Mouse (Mus musculus) adrenal gland, postnatal 36 days (tissue): ENCODE measurements around the gene Sap30l. TPM values are rescaled to one million over a fixed set of nuclear protein-coding genes. Genes with fewer than 3 reads are reported as not detected.
A peak's percentile ranks its signal among the peaks of the same experiment; 100 is the strongest.
"Not testable (repeated sequence)": the region's sequence is repeated elsewhere in the genome, so short reads cannot be mapped to it uniquely, and the experiment has no call there.

ENCODE experiments used
- DNase-seq, 2 experiments: peaks; one replicate each; pipeline ENCODE4 v3.0.0; 2021; ENCODE audit warnings: mixed read lengths in 1 of 2
- total RNA-seq, 2 experiments: library from RNA; stranded (reverse); gene quantifications; 2 replicates each; pipeline ENCODE4 v1.2.3; 2021

Sap30l gene
- total RNA-seq, 2 experiments from 2014 or later = 52.4 to 60.4 TPM

- DNase-seq = no peak
Measured at GRCm38 (mm10) chr11:57799456-57799855, 2.0 kb upstream of the Sap30l start.

DNA sequence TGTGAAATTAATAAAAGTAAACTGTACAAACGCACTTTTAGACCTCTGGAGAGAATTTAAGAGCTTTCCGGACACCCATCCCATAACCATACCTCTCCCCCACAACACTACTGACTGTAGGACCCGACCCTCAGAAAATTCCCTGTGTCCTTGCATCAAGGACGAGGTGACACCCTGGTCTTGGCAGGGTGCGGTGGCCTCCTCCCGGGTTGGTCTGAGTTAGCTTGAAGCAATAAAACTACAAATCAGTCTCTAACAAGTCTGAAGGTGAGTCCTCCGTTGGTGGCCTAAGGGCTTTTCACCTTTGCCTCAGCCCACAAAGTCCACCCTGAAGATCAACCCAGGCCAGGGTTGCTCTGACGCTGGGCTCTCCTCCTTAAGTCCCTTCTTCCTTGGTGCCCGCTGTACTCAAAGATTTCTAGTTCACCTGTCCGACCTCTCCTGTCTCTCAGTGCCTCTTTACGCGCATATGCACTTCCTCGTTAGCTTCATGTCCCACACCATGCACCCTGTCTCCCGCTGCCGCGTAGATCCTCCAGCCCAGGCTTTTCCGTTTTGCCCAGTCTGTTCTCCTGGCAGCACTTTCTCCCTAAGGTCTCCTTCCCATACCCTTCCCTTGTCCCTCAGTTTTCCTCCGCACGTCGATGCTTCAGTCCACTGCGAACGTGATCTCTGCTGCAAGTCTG is 1.0 kb upstream of the Sap30l start:
- peak; percentile 17 to 31 for DNase-seq

- peak; percentile 71 to 82 for DNase-seq
Measured at GRCm38 (mm10) chr11:57801766-57802510, 501 bp downstream of the Sap30l start.

DNA sequence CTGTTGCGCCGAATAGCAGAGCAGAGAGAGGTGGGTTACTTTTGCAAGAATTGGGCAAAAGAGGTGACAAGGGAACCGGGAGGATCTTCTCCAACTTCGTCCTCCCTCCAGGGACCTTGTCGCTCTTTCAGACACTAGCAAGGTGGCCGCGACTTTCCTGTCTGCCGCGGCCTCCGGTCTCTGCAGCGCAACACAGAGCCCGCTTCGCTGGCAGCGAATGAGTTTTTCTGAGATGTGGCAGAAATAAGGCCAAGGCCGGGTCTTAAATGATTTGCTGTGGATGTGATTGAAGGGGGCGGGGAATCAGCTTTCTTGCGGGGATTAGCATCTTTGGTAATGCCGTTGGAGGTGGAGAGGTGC is 1.1 kb downstream of the Sap30l start:
- DNase-seq = peak; percentile 63 to 69

DNA sequence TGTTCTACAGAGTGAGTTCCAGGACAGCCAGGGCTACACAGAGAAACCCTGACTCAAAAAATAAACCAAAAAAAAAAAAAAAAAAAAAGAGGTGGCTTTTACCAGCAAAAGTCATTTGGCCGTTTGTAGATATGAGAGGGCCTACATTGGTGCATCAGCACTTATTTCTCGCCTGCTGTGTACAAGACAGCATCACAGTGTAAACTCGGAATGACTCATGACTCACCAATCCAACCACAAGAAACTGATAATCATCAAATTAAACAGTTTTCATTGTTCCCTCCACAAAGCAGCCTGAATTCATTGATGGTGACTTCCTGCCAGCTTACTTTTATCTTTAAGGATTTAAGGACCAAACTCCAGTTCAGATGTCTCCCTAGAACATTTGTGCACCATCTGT is 3.6 kb downstream of the Sap30l start:
- no peak for DNase-seq

DNA sequence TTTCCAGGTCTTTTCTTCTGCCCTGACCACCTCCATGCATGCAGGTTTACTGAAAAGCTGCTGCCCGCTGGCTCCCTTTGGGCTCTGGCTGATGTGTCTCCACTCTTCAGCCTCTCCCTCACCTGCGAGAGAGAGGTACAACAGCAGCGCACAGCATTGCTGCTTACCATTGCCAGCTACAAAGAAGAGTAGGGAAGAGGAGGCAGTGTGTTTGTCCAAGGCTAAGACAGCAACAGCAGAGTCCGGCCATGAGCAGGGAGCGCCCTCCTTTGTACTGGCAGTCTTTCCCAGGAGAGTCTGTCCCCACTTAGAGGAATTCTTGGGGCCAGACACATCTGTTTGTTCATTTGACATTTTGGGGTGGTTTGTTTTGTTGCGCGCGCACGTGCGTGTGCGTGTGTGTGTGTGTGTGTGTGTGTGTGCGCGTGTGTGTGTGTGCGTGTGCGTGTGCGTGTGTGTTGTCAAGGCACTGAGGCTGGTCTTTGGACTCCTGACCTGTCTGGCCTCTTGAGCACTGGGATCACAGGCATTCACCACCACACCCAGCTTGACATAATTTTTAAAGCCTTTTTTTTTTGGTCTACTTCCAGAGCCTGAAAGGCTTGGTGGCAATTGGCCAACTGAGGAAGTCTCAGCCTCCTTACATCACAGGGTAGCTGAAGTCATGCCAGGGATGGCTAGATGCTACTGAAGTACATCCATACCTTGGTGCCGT is 7.7 kb downstream of the Sap30l start:
- DNase-seq = no peak

- DNase-seq = no peak
Measured at GRCm38 (mm10) chr11:57809732-57810098, 8.3 kb downstream of the Sap30l start.

- DNase-seq = no peak
Measured at GRCm38 (mm10) chr11:57811006-57811405, 9.6 kb downstream of the Sap30l start.

GRCm38 (mm10) chr11:57812212-57812611 is 10.8 kb downstream of the Sap30l start:
- no peak for DNase-seq

- no peak for DNase-seq
Measured at GRCm38 (mm10) chr11:57813641-57814040, 12.2 kb downstream of the Sap30l start.

DNA sequence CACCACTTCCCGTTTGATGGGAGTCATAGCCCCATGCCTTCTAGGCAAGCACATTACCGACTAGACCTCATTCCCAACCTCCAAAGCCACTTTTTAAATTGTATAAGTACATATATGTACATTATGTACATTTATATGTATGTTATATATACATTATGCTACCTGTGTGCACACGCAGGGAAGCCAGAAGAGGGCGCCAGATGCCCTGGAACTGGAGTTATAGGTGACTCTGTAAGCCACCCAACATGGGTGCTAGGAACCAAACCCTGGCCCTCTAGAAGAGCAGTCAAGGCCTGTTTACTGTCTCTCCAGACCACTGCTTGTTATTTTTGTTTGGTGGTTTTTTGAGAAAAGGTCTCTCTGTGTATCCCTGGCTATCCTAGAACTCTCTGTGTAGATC is 16.8 kb downstream of the Sap30l start:
- DNase-seq = no peak

DNA sequence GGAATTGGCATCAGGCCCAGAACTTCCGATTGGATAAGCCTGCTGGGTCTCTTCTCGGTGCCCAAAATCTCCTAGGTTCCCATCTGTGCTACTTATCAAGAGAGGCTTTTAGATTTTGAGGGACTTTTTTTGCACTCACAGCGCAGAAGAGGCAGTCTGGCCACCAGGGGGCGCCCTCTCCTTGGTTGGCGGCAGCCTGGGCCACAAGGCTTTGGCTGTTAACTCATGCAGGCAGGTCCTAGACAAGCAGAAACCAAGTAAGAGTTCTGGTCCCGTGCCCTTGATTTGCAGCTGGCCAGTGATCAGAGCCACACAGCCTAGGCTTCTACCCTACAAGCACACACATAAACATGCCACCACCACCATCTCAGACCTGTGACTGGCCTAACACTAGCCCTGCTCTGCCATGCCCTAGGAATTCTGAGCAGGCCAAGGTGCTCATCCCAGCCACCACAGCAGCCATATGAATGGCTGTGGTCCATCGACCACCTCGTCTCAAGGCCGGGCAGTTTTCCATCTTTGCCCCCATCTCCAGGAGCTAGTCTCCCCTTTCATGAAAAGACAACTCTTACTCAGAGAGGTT is 18.7 kb downstream of the Sap30l start:
- DNase-seq = peak; percentile 90 to 94

GRCm38 (mm10) chr11:57823159-57823558 is 21.7 kb downstream of the Sap30l start:
- not testable (repeated sequence) for DNase-seq

DNA sequence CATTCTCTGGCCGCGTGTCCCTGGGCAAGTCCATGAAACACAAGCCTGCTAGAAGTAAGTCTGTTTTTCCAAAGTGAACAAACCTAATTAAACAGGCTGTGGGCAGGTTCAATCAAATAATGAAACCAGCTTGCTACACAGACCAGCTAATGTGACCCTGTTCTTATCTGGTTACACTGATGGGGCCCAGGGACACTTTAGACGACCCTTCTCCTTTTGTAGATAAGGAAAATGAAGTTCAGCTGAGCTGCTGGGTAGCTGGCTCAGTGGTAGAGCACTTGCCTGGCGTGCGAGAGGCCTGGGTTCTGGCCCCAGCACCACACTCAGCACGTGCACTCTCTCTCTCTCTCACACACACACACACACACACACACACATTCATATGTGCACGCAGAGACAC is 22.3 kb downstream of the Sap30l start:
- no peak for DNase-seq

DNA sequence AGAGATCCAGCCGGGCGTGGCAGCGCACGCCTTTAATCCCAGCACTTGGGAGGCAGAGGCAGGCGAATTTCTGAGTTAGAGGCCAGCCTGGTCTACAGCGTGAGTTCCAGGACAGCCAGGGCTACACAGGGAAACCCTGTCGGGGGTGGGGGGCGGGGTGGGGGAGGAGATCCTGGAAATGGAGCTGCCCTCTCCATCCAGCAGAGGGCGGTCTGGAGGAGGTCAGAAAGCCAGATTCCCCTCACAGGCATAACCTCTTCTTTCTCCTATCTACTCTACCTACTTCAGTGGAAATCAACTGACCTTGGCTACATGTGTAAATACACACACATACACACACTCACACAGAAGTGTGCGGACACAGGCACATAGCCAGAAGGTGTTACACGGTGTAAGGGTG is 23.8 kb downstream of the Sap30l start:
- not testable (repeated sequence) for DNase-seq

GRCm38 (mm10) chr11:57827048-57827914 is 25.8 kb downstream of the Sap30l start:
- peak in 1 of 2 experiments; percentile 16 for DNase-seq

DNA sequence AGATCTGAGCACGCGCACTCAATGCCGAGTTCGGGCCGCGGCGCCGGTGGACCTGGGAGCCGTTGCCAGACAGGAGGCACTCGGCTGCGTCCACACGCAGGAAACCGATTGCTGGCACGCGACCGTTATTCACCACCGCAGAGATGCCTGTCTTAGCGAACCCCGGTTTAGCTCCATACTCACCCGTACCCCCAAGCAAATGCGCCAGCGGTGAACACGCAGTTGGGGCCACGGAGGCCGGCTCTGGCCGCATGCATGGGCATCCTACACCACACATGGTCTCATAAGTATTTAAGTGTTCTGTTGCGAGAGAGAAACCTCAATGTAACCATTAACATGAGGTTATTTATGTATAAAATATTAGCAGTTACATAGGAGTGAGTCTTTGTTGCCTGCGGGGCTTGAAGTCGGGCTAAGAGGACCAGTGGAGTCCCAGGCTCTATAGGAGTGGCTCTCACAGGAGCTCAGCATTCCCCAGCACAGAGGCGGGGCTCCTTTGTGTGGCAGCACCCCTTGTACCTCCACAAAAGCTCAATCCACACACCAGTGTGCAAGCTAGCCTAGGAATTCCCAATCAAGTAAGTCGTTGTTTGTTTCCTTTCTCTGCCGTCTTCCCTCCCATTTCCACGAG is 26.6 kb downstream of the Sap30l start:
- DNase-seq = peak; percentile 43 to 47

DNA sequence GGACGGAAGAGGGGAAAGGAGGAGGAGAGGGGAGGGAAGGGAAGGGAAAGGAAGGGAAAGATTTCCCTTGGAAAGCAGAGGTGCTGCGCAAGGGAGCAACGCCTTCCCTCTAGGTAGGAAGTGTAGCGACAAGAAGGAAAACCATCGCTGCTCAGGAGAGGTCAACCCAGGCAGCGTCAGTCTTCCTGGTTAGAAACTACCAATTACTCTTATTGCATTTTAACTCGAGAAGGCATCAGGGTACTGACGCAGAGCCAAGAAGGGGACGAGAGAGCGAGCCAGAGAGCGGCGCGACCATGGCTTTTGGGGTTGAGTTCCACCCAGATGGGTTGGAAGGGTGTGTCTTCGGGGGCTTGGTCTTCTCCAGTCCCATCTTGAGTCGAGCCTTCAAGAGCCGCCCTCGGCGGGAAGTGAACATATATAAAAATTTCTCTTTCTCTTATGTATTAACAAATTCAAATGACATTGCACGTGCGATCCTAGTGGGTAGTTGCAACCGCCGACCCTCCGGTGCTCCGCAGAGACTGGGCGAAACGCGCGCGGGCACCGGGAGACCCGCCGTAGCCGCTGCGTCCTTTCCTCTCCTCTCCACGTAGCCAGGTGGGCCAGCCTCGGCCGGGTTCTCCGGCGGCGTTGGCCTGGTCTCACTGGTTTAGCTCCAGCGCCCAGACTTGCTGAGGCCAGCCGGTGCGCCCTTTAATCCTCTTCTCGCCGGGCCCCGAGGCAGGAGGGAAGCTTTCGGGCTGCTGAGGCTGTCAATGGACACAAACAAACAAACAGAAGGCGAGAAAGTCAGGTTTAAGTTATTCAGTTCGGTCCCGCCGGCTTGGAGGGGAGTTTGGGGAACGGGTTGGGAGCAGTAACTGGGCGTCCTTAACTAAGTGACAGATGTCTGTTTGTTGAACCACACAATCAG is 27.8 kb downstream of the Sap30l start:
- no peak for DNase-seq

DNA sequence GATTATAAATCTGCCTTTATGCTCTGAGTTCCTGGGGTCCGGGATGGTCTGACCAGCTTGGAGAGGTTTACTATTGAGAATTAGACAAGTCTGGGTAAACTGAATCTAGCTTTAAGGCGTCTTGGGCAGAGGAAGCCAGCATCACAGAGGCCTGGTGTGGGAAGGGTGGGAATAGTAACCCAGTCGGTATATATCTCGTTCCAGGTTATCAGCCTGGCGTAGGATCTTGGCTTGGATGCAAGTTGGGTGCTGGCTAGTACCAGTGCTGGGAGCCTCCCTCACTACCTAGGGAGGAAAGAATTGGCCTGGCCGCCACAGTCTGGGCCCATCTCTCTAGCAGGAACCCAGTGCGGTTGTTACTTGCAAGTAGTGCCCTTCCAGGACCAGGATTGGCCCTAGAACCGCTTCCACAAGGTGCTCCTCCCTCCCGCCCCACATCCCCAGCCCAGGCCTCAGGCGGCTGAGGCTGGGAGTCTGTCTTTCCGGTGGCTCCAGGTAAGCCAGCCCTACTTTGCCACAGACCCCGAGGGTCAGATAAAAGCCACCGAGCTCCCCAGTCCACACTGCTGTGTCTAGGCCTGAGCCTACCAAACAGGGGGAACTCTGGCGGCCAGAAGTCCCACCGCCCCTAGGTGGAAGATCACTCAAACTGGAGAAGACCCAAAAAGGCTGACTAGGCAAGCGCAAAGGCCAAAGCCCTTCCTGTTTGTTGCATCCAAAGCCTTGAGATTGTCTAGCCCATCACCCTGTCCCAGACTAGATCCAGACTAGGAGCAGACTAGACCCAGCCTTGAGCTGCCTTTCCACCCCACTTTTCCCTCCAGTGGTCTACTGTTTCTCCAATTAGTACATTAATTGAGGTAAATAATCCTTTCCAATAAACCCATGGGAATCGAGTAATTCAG is 28.7 kb downstream of the Sap30l start:
- DNase-seq = no peak
